Mouse (Mus musculus) testis, adult 2 months (tissue): ENCODE results near the gene Nudt9.

Experiments
- CTCF ChIP-seq: fragments of 200-500 bp; IDR thresholded peaks from 2 replicates; pipeline ENCODE4 v1.5.1; 2012; ENCODE audit warnings: low read depth, mild to moderate bottlenecking, inconsistent platforms, low read length, moderate library complexity; ENCODE audit not compliant: control insufficient read depth, insufficient read depth, insufficient replicate concordance
- POLR2A ChIP-seq: fragments of 200-500 bp; IDR thresholded peaks from 2 replicates; pipeline ENCODE4 v1.6.1; 2012; ENCODE audit warnings: low read depth, mild to moderate bottlenecking, inconsistent platforms, low read length, moderate library complexity; ENCODE audit not compliant: control insufficient read depth

GRCm38 (mm10) chr5:104007801-104008200 is 38.3 kb upstream of the Nudt9 start:
- no peak for TF ChIP-seq CTCF
- no peak for TF ChIP-seq POLR2A
